Mouse (Mus musculus): ENCODE data around the gene Vegfb.

Gene Vegfb

GRCm38 (mm10) chr19:6972247-6972917, 15.1 kb downstream of the Vegfb start:
- in situ Hi-C loops (cut with MboI) = no loop called here

- in situ Hi-C loops (cut with MboI) = no loop called here
These were observed 15.8 kb downstream of the Vegfb start for GRCm38 (mm10) chr19:6971644-6972043.

GRCm38 (mm10) chr19:6970460-6971085, 16.9 kb downstream of the Vegfb start:
- in situ Hi-C loops (cut with MboI) = no loop called here

- in situ Hi-C loops (cut with MboI) = no loop called here
These were observed 17.6 kb downstream of the Vegfb start for GRCm38 (mm10) chr19:6969665-6970381.

GRCm38 (mm10) chr19:6969291-6969664, 18.2 kb downstream of the Vegfb start:
- in situ Hi-C loops (cut with MboI) = no loop called here

- in situ Hi-C loops (cut with MboI) = no loop called here
These were observed 18.8 kb downstream of the Vegfb start for GRCm38 (mm10) chr19:6968491-6969271.

- in situ Hi-C loops (cut with MboI) = no loop called here
These were observed 31.0 kb downstream of the Vegfb start for GRCm38 (mm10) chr19:6956461-6956860.

GRCm38 (mm10) chr19:6955424-6955823, 32.0 kb downstream of the Vegfb start:
- in situ Hi-C loops (cut with MboI) = no loop called here

- in situ Hi-C loops (cut with MboI) = no loop called here
These were observed 33.4 kb downstream of the Vegfb start for GRCm38 (mm10) chr19:6954046-6954445.

- in situ Hi-C loops (cut with MboI) = no loop called here
These were observed 34.8 kb downstream of the Vegfb start for GRCm38 (mm10) chr19:6952712-6953037.

GRCm38 (mm10) chr19:6951994-6952711, 35.3 kb downstream of the Vegfb start:
- in situ Hi-C loops (cut with MboI) = no loop called here

GRCm38 (mm10) chr19:6951381-6951968, 36.0 kb downstream of the Vegfb start:
- in situ Hi-C loops (cut with MboI) = no loop called here

- in situ Hi-C loops (cut with MboI) = no loop called here
These were observed 36.8 kb downstream of the Vegfb start for GRCm38 (mm10) chr19:6950613-6951153.

GRCm38 (mm10) chr19:6949951-6950350, 37.5 kb downstream of the Vegfb start:
- in situ Hi-C loops (cut with MboI) = no loop called here

- in situ Hi-C loops (cut with MboI) = no loop called here
These were observed 37.9 kb downstream of the Vegfb start for GRCm38 (mm10) chr19:6949532-6949931.

GRCm38 (mm10) chr19:6948186-6948585, 39.3 kb downstream of the Vegfb start:
- in situ Hi-C loops (cut with MboI) = no loop called here

- in situ Hi-C loops (cut with MboI) = no loop called here
These were observed 39.7 kb downstream of the Vegfb start for GRCm38 (mm10) chr19:6947742-6948141.

GRCm38 (mm10) chr19:6943709-6944108, 43.7 kb downstream of the Vegfb start:
- in situ Hi-C loops (cut with MboI) = no loop called here

- in situ Hi-C loops (cut with MboI) = no loop called here
These were observed 44.7 kb downstream of the Vegfb start for GRCm38 (mm10) chr19:6942764-6943163.

- in situ Hi-C loops (cut with MboI) = no loop called here
These were observed 45.2 kb downstream of the Vegfb start, which contains the start of gene Gpr137 for GRCm38 (mm10) chr19:6942249-6942691. Gene Gpr137 (minus strand): TSS chr19:6942480.

Measured in mature B cell (primary cell).